Mouse (Mus musculus) heart, embryonic 10.5 days (tissue): ENCODE measurements around the gene Pdpr. TPM values are rescaled to one million over a fixed set of nuclear protein-coding genes. Genes with fewer than 3 reads are reported as not detected.

ENCODE experiments used
- DNase-seq: peaks from one replicate; pipeline ENCODE4 v3.0.0-alpha.2; 2017; ENCODE audit warnings: low spot score
- H3K27ac ChIP-seq: fragments of 300-500 bp; sonication (generic); 2 replicates; pipeline ENCODE4 v1.5.1; 2016; ENCODE audit warnings: mild to moderate bottlenecking
- H3K27me3 ChIP-seq: fragments of 300-500 bp; sonication (generic); 2 replicates; pipeline ENCODE4 v1.6.1; 2016; ENCODE audit warnings: mild to moderate bottlenecking; ENCODE audit not compliant: poor library complexity, insufficient read depth, severe bottlenecking
- H3K36me3 ChIP-seq: fragments of 300-500 bp; sonication (generic); 2 replicates; pipeline ENCODE4 v1.6.1; 2016; ENCODE audit warnings: mild to moderate bottlenecking, moderate library complexity
- H3K4me1 ChIP-seq: fragments of 300-500 bp; sonication (generic); 2 replicates; pipeline ENCODE4 v1.6.1; 2016; ENCODE audit warnings: mild to moderate bottlenecking
- H3K4me3 ChIP-seq: fragments of 300-500 bp; sonication (generic); 2 replicates; pipeline ENCODE4 v1.5.1; 2016; ENCODE audit warnings: mild to moderate bottlenecking, moderate library complexity
- H3K9me3 ChIP-seq: fragments of 300-500 bp; sonication (generic); 2 replicates; pipeline ENCODE4 v1.6.1; 2016; ENCODE audit warnings: mild to moderate bottlenecking, moderate library complexity
- WGBS: fragments of 180-500 bp; shearing (Covaris S2); methylation state at CpG from one replicate; pipeline ENCODE4 v1.1.7; 2016; 5-methylcytosine and 5-hydroxymethylcytosine counted together
- polyA plus RNA-seq: library from polyadenylated mRNA; unstranded; fragments of >200 nt; fragmentation: Nextera tagmentation; extraction: Ambion mirVana; gene quantifications from 2 replicates; pipeline ENCODE4 v1.2.1, GENCODE M21; 2016

Pdpr gene
- 8.1 and 15.5 TPM in 2 replicates for polyA plus RNA-seq

GRCm38 (mm10) chr8:111093865-111094718 lies at the start of gene Pdpr:
TSS of gene Pdpr (plus strand) at chr8:111094630.
- Histone ChIP-seq H3K27me3 (no peaks in the 10 kb centered on the region), H3K27ac (peak within 1 kb of the TSS; percentile 78)
- WGBS, result 5% methylated on average over 71 of the region's 72 CpGs

GRCm38 (mm10) chr8:111048694-111049093 lies 45.7 kb upstream of the Pdpr start:
- Histone ChIP-seq H3K4me1 (no peaks in the 10 kb centered on the region), H3K4me3 (no peak overlapping the region), H3K27me3 (no peaks in the 10 kb centered on the region), H3K36me3 (peaks cover 99% of the 10 kb centered on the region), H3K27ac (no peak overlapping the region), H3K9me3 (no peaks in the 10 kb centered on the region)
- DNase-seq, result no peak
- 90% methylated on average over 2 of the region's 2 CpGs for WGBS

More at GRCm38 (mm10) chr8:111093865-111094718, at the start of gene Pdpr:
- Histone ChIP-seq H3K9me3 (no peaks in the 10 kb centered on the region), H3K4me1 (peaks cover 17% of the 10 kb centered on the region; the same call in 1 of the 2 replicates), H3K36me3 (no peaks in the 10 kb centered on the region), H3K4me3 (peak within 1 kb of the TSS; percentile 72)
- DNase-seq, result peak; percentile 96

- WGBS, result 93% methylated on average over 7 of the region's 7 CpGs
- H3K9me3 ChIP-seq, result no peaks in the 10 kb centered on the region
Measured at GRCm38 (mm10) chr8:111049106-111049505, 45.3 kb upstream of the Pdpr start.

GRCm38 (mm10) chr8:111053827-111054518 lies 40.5 kb upstream of the Pdpr start:
- H3K4me3 ChIP-seq, result no peak overlapping the region; the same call in 1 of the 2 replicates
- no peak overlapping the region for H3K27ac ChIP-seq
- peaks cover 78% of the 10 kb centered on the region for H3K36me3 ChIP-seq
- WGBS, result 89% methylated on average over 12 of the region's 12 CpGs
- H3K27me3 ChIP-seq, result no peaks in the 10 kb centered on the region
- DNase-seq, result no peak
- H3K4me1 ChIP-seq, result peaks cover 25% of the 10 kb centered on the region
- no peaks in the 10 kb centered on the region for H3K9me3 ChIP-seq

More at GRCm38 (mm10) chr8:111049106-111049505, 45.3 kb upstream of the Pdpr start:
- Histone ChIP-seq H3K4me3 (no peak overlapping the region), H3K27me3 (no peaks in the 10 kb centered on the region), H3K4me1 (no peaks in the 10 kb centered on the region), H3K27ac (no peak overlapping the region), H3K36me3 (peaks cover 99% of the 10 kb centered on the region)
- DNase-seq, result no peak

GRCm38 (mm10) chr8:111055031-111055634 lies 39.3 kb upstream of the Pdpr start:
- DNase-seq, result no peak
- WGBS, result 89% methylated on average over 17 of the region's 17 CpGs
- Histone ChIP-seq H3K36me3 (peaks cover 67% of the 10 kb centered on the region), H3K27me3 (no peaks in the 10 kb centered on the region), H3K27ac (no peak overlapping the region), H3K4me1 (peaks cover 34% of the 10 kb centered on the region), H3K4me3 (no peak overlapping the region), H3K9me3 (no peaks in the 10 kb centered on the region)

GRCm38 (mm10) chr8:111055661-111056060 lies 38.8 kb upstream of the Pdpr start:
- 56% methylated on average over 2 of the region's 2 CpGs for WGBS
- peaks cover 35% of the 10 kb centered on the region for H3K4me1 ChIP-seq
- H3K27me3 ChIP-seq, result no peaks in the 10 kb centered on the region
- H3K9me3 ChIP-seq, result no peaks in the 10 kb centered on the region
- DNase-seq, result no peak
- peaks cover 62% of the 10 kb centered on the region for H3K36me3 ChIP-seq
- H3K27ac ChIP-seq, result no peak overlapping the region
- H3K4me3 ChIP-seq, result peak overlapping the region; percentile 97

GRCm38 (mm10) chr8:111056158-111056663 lies 38.2 kb upstream of the Pdpr start, which contains the start of gene Exosc6:
TSS of gene Exosc6 (plus strand) at chr8:111056339.
- peak; percentile 95 for DNase-seq
- H3K27ac ChIP-seq, result peak within 1 kb of the TSS; percentile 97
- peak within 1 kb of the TSS; percentile 97 for H3K4me3 ChIP-seq
- H3K27me3 ChIP-seq, result no peaks in the 10 kb centered on the region
- H3K9me3 ChIP-seq, result no peaks in the 10 kb centered on the region
- peaks cover 57% of the 10 kb centered on the region for H3K36me3 ChIP-seq
- WGBS, result under 1% methylated on average over 68 of the region's 68 CpGs
- peaks cover 41% of the 10 kb centered on the region for H3K4me1 ChIP-seq

- Histone ChIP-seq H3K27me3 (no peaks in the 10 kb centered on the region), H3K4me3 (peak overlapping the region; percentile 97), H3K4me1 (peaks cover 45% of the 10 kb centered on the region), H3K36me3 (peaks cover 51% of the 10 kb centered on the region), H3K9me3 (no peaks in the 10 kb centered on the region), H3K27ac (peak overlapping the region; percentile 97)
- DNase-seq, result no peak
- under 1% methylated on average over 59 of the region's 63 CpGs for WGBS
Measured at GRCm38 (mm10) chr8:111056691-111057293, 37.6 kb upstream of the Pdpr start.

- no peaks in the 10 kb centered on the region for H3K9me3 ChIP-seq
- peaks cover 29% of the 10 kb centered on the region for H3K36me3 ChIP-seq
- peak overlapping the region; percentile 22; the same call in 1 of the 2 replicates for H3K27ac ChIP-seq
- peak overlapping the region; percentile 8; the same call in 1 of the 2 replicates for H3K4me3 ChIP-seq
- WGBS, result 42% methylated on average over 2 of the region's 2 CpGs
- peaks cover 45% of the 10 kb centered on the region for H3K4me1 ChIP-seq
- H3K27me3 ChIP-seq, result peaks cover 1% of the 10 kb centered on the region; the same call in 1 of the 2 replicates
- DNase-seq, result no peak
Measured at GRCm38 (mm10) chr8:111058946-111059572, 35.4 kb upstream of the Pdpr start.

- Histone ChIP-seq H3K27ac (peak overlapping the region; percentile 78), H3K4me3 (peak overlapping the region; percentile 74), H3K27me3 (peaks cover 8% of the 10 kb centered on the region; the same call in 1 of the 2 replicates), H3K9me3 (no peaks in the 10 kb centered on the region), H3K4me1 (peaks cover 40% of the 10 kb centered on the region), H3K36me3 (peaks cover 11% of the 10 kb centered on the region)
- under 1% methylated on average over 14 of the region's 14 CpGs for WGBS
- DNase-seq, result no peak
Measured at GRCm38 (mm10) chr8:111061688-111062071, 32.8 kb upstream of the Pdpr start.

- Histone ChIP-seq H3K27ac (peak overlapping the region; percentile 78), H3K36me3 (peaks cover 11% of the 10 kb centered on the region), H3K4me1 (peaks cover 35% of the 10 kb centered on the region), H3K27me3 (peaks cover 8% of the 10 kb centered on the region; the same call in 1 of the 2 replicates), H3K9me3 (no peaks in the 10 kb centered on the region), H3K4me3 (peak overlapping the region; percentile 74)
- WGBS, result under 1% methylated on average over 27 of the region's 27 CpGs
- DNase-seq, result peak; percentile 92
Measured at GRCm38 (mm10) chr8:111062072-111062757, 32.2 kb upstream of the Pdpr start.
